Mouse (Mus musculus) mouse trophoblast stem cell (cell line): ENCODE data around the gene Gabra5.

ENCODE experiments used
- in situ Hi-C, 2 experiments: fragments of 300-500 bp; cut with MseI, MboI; formaldehyde crosslinking; loops; 2 replicates in 1 of 2; 3 replicates in 1 of 2; pipeline ENCODE4 v1.15.1; 2025

Gabra5 gene

DNA sequence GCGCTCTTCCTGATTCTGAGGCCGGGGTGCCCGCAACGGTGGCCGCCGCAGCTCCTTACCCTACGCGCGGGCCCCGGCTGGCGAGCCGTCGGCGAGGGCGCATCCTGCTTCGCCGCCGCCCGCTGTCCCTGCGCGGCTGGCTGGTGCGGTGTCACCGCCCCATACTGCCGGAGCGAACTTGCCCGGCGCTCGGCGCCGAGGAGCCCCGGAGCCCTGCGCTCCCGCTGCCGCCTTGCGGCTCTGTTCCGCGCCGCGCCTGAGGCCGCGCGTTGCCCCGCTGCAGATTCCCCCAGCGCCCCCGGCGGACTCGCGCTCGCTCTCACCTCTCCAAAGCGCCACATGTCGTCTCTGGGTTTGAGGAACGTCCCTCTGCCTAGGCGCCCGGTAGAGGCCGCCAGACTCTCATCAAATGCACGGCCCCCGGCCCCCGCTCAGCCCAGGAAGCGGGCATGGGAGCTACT lies at the start of gene Gabra5:
TSS of gene Gabra5 (minus strand) at position 379 of the 461 bp plus-strand sequence.
- in situ Hi-C loops = no loop called here

- in situ Hi-C loops = no loop called here
These were observed 28.7 kb upstream of the Gabra5 start for GRCm38 (mm10) chr7:57538565-57538964.

- in situ Hi-C loops = no loop called here
These were observed 22.8 kb upstream of the Gabra5 start for GRCm38 (mm10) chr7:57532676-57533075.

DNA sequence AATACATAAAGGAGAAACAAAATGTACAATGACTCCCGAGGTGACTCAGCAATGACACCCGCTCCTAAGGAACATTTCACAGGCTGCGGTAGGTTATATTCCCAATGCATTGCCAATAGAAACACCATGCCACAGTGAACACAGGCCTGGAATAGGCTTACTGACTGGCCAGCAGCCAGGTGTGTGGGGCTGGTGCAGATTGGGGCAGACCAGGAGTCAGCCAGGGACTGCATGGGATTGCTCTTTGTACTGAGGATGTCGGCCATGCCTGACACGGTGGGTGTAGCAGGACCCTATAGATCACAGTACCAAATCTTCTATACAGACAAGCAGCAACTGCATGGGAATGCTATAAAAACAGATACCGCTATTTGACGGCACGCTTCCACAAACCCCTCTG lies 20.1 kb upstream of the Gabra5 start:
- in situ Hi-C loops = no loop called here

DNA sequence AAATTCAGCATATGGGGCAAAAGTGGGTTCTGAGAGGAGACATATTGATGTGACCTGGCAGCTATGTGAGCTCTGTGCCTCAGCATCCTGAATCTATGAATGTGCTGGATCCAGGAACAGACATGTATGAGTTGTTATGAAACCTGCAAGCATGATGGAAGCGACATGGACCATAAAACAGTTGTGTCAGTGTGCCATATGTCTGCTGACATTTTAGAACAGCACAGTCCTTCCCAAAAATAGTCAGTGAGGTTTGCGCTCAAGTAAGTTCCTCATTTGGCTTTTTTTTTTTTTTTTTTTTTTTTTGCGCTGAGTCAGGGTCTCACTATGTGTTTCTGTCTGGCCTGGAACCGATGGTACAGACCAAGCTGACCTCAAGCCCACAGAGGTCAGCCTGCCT lies 19.6 kb upstream of the Gabra5 start:
- in situ Hi-C loops = no loop called here

- in situ Hi-C loops = no loop called here
These were observed 3.1 kb upstream of the Gabra5 start for GRCm38 (mm10) chr7:57512955-57513354.

- in situ Hi-C loops = no loop called here
These were observed 813 bp downstream of the Gabra5 start for GRCm38 (mm10) chr7:57508860-57509632.

DNA sequence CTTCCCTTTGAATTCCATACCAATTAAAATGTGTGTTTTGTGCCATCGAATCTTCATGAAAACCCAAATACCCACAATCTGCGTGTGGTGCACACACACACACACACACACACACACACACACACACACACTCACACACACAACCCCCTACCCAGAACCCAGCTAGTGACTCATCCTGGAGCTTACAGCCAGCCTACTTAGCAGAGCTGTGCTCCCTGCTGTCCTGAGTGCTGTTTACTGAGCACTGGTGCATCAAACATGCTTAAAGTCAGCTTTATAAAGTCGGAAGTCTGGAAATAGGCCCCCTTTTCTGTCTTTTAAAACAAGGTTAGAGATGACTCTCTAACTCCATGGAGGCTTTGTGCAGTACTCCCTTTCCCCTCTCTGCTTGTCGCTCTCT lies 7.0 kb downstream of the Gabra5 start:
- in situ Hi-C loops = no loop called here

- in situ Hi-C loops = no loop called here
These were observed 18.1 kb downstream of the Gabra5 start for GRCm38 (mm10) chr7:57491795-57492194.

- in situ Hi-C loops = loop anchor here in 1 of 2 experiments (10.0 kb wide), 1 partner anchor 542 kb away; no protein-coding TSS in a partner anchor
These were observed 23.0 kb downstream of the Gabra5 start for GRCm38 (mm10) chr7:57486907-57487306.

GRCm38 (mm10) chr7:57482896-57483295 lies 27.0 kb downstream of the Gabra5 start:
- in situ Hi-C loops = loop anchor here in 1 of 2 experiments (10.0 kb wide), 1 partner anchor 538 kb away; no protein-coding TSS in a partner anchor

GRCm38 (mm10) chr7:57473811-57474525 lies 35.9 kb downstream of the Gabra5 start:
- in situ Hi-C loops = loop anchor here in 1 of 2 experiments (10.0 kb wide), 1 partner anchor 529 kb away; no protein-coding TSS in a partner anchor

GRCm38 (mm10) chr7:57471316-57471715 lies 38.5 kb downstream of the Gabra5 start:
- in situ Hi-C loops = loop anchor here in 1 of 2 experiments (10.0 kb wide), 1 partner anchor 527 kb away; no protein-coding TSS in a partner anchor

- in situ Hi-C loops = no loop called here
These were observed 49.5 kb downstream of the Gabra5 start for GRCm38 (mm10) chr7:57460354-57460753.

- in situ Hi-C loops = no loop called here
These were observed 61.6 kb downstream of the Gabra5 start for GRCm38 (mm10) chr7:57448239-57448638.

DNA sequence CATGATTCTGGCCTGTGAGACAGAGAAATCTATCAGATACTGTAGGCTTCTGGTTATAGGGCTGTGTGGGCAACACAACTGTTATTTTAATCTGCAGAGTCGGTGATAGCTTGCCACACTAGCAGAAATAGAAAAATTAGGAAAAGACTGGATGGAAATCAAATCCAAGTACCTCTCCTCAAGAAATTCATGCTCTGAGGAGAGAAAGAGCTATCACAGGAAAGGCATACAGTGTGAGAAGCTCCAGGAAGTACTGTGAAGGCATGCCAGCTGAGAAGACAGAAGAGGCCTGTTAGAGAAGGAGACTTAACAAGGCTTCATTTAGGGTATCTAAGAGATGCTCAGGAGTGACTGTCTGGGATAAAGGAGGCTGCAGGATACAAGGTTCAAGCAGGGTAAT lies 87.2 kb downstream of the Gabra5 start:
- in situ Hi-C loops = no loop called here

DNA sequence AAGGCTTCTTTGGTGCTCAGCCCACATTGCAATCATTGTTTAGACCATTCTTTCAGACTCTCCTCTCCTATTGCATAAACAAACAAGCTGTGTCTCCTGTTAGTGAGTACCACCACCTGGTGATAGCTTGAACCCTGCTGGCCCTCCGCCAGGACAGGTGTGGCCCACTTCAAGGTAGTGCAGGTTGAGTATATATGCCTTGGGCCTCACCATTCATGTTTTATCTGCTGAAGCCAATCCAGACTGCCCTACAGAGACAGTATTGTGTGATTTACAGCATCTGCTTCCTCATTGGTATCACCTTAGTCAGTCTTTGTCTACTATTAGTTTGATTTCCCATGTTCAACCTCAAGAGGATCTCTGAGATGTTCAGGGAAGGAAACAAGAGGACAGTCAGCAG lies 88.8 kb downstream of the Gabra5 start:
- in situ Hi-C loops = no loop called here

GRCm38 (mm10) chr7:57419392-57419791 lies 90.5 kb downstream of the Gabra5 start, which contains the start of gene Gabrb3:
Gabrb3 (plus strand) TSS chr7:57419692.
- in situ Hi-C loops = no loop called here

- in situ Hi-C loops = no loop called here
These were observed 97.0 kb downstream of the Gabra5 start for GRCm38 (mm10) chr7:57412896-57413295.

DNA sequence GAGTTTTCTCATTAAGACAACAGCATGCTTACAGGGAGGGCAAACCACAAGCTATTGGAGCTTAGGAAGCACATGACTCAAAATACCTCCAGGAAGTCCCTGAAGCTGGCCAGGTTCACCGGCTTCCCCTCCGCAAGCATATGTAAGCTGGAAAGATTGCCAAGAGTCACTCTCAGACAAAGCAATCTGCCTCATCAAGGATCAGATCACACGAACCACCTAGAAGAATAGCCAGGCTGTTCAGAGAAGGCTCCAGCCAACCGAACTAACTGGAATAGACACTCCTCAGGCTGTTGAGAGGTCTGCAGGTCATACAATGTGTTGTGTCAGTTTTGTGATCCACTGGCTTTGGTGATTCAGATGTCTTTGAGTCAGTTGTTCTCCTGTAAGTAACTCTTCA lies 98.7 kb downstream of the Gabra5 start:
- in situ Hi-C loops = no loop called here

- in situ Hi-C loops = no loop called here
These were observed 116.3 kb downstream of the Gabra5 start for GRCm38 (mm10) chr7:57393551-57393950.

GRCm38 (mm10) chr7:57390046-57390445 lies 119.8 kb downstream of the Gabra5 start:
- in situ Hi-C loops = no loop called here

- in situ Hi-C loops = loop anchor here in 1 of 2 experiments (10.0 kb wide), 1 partner anchor 442 kb away; no protein-coding TSS in a partner anchor
These were observed 122.6 kb downstream of the Gabra5 start for GRCm38 (mm10) chr7:57387341-57387654.
